Mouse (Mus musculus) thymus, adult 2 months (tissue): ENCODE results near the gene Chmp1a.

Experiments used
- CTCF ChIP-seq: fragments of 200-500 bp; IDR thresholded peaks from 2 replicates; pipeline ENCODE4 v1.5.1; 2012; ENCODE audit warnings: mild to moderate bottlenecking, control low read depth, low read length, moderate library complexity, borderline replicate concordance; ENCODE audit not compliant: control insufficient read depth, poor library complexity, insufficient read depth; ENCODE audit errors: extremely low read depth
- POLR2A ChIP-seq: fragments of 200-500 bp; IDR thresholded peaks from 2 replicates; pipeline ENCODE4 v1.6.1; 2012; ENCODE audit warnings: mild to moderate bottlenecking, low read length, control low read depth, moderate library complexity; ENCODE audit not compliant: control insufficient read depth, poor library complexity, insufficient read depth; ENCODE audit errors: extremely low read depth

DNA sequence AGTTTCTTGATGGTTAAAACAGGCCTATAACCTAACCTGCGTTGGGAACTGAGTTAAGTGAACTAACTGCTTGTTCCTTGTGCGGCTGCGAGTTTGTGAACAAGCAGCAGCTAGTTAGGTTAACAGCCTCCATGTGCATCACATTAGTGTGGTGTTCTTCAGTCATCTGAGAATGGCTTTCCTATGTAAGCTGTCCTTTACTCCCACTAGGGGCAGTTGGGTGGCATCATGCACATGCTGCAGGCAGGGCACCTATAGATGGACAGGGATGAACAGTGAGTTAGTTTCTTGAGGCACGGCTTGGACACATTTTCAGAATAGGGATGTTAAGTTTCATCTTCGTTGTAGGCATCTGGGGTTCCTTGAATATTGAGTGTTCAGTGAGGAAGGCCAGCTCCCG, 42.6 kb upstream of the Chmp1a start:
- TF ChIP-seq CTCF (no peak), POLR2A (no peak)
